Mouse (Mus musculus) cortical plate, adult 2 months (tissue): ENCODE measurements around the gene Spata5. TPM values are rescaled to one million over a fixed set of nuclear protein-coding genes. Genes with fewer than 3 reads are reported as not detected.

Experiments used
- H3K27ac ChIP-seq: fragments of 200-500 bp; 2 replicates; pipeline ENCODE4 v1.5.1; 2012; ENCODE audit warnings: low read length, control low read depth, inconsistent platforms; ENCODE audit not compliant: insufficient read depth
- H3K4me1 ChIP-seq: fragments of 200-500 bp; 2 replicates; pipeline ENCODE4 v1.6.1; 2011; ENCODE audit warnings: low read length; ENCODE audit not compliant: control insufficient read depth, insufficient read depth
- H3K4me3 ChIP-seq: fragments of 200-500 bp; 2 replicates; pipeline ENCODE4 v1.5.1; 2011; ENCODE audit warnings: mild to moderate bottlenecking, low read length, control low read depth; ENCODE audit not compliant: insufficient read depth
- CTCF ChIP-seq: fragments of 200-500 bp; IDR thresholded peaks from 2 replicates; pipeline ENCODE4 v1.5.1; 2011; ENCODE audit warnings: mild to moderate bottlenecking, control low read depth, low read length; ENCODE audit not compliant: insufficient read depth; ENCODE audit errors: extremely low read depth
- POLR2A ChIP-seq: fragments of 200-500 bp; IDR thresholded peaks from 2 replicates; pipeline ENCODE4 v1.6.1; 2011; ENCODE audit warnings: mild to moderate bottlenecking, low read length, control low read depth; ENCODE audit not compliant: insufficient read depth; ENCODE audit errors: extremely low read depth
- polyA plus RNA-seq: library from polyadenylated mRNA; depleted of rRNA; stranded (reverse); fragments of >200 nt; gene quantifications from 2 replicates; pipeline ENCODE4 v1.2.3, GENCODE M21; 2012; rRNA removed

Gene Spata5
- polyA plus RNA-seq, result 6.4 and 6.7 TPM in 2 replicates

GRCm38 (mm10) chr3:37419458-37419991 is at the start of gene Spata5:
Gene Spata5 (plus strand): TSS chr3:37419896.
- Histone ChIP-seq H3K4me3 (peak within 1 kb of the TSS; percentile 47), H3K4me1 (no peaks in the 10 kb centered on the region; the same call in 1 of the 2 replicates), H3K27ac (peak within 1 kb of the TSS; percentile 92)
- TF ChIP-seq CTCF, result no peak
- peak; percentile 95 for TF ChIP-seq POLR2A

GRCm38 (mm10) chr3:37370407-37370806 is 49.3 kb upstream of the Spata5 start:
- H3K4me3 ChIP-seq, result no peak overlapping the region
- H3K4me1 ChIP-seq, result no peaks in the 10 kb centered on the region
- no peak for TF ChIP-seq CTCF
- TF ChIP-seq POLR2A, result no peak
- no peak overlapping the region for H3K27ac ChIP-seq

- H3K27ac ChIP-seq, result no peak overlapping the region
- no peaks in the 10 kb centered on the region for H3K4me1 ChIP-seq
- no peak overlapping the region for H3K4me3 ChIP-seq
- TF ChIP-seq POLR2A (no peak), CTCF (no peak)
Observed at GRCm38 (mm10) chr3:37373712-37374111, 46.0 kb upstream of the Spata5 start.

GRCm38 (mm10) chr3:37377926-37378325 is 41.8 kb upstream of the Spata5 start:
- H3K27ac ChIP-seq, result no peak overlapping the region
- no peak overlapping the region for H3K4me3 ChIP-seq
- H3K4me1 ChIP-seq, result no peaks in the 10 kb centered on the region
- TF ChIP-seq POLR2A (no peak), CTCF (no peak)

GRCm38 (mm10) chr3:37378412-37378811 is 41.3 kb upstream of the Spata5 start:
- Histone ChIP-seq H3K4me1 (no peaks in the 10 kb centered on the region), H3K4me3 (no peak overlapping the region), H3K27ac (no peak overlapping the region)
- no peak for TF ChIP-seq CTCF

GRCm38 (mm10) chr3:37379201-37379600 is 40.5 kb upstream of the Spata5 start:
- TF ChIP-seq POLR2A (no peak), CTCF (no peak)
- Histone ChIP-seq H3K4me1 (no peaks in the 10 kb centered on the region), H3K4me3 (no peak overlapping the region), H3K27ac (no peak overlapping the region)

GRCm38 (mm10) chr3:37379930-37380881 is 39.5 kb upstream of the Spata5 start:
- TF ChIP-seq CTCF (no peak), POLR2A (no peak)
- Histone ChIP-seq H3K4me1 (no peaks in the 10 kb centered on the region), H3K4me3 (no peak overlapping the region), H3K27ac (no peak overlapping the region)

- Histone ChIP-seq H3K4me1 (no peaks in the 10 kb centered on the region), H3K27ac (no peak overlapping the region)
- TF ChIP-seq POLR2A, result no peak
- TF ChIP-seq CTCF, result no peak
Observed at GRCm38 (mm10) chr3:37381457-37381856, 38.2 kb upstream of the Spata5 start.

GRCm38 (mm10) chr3:37383096-37383765 is 36.5 kb upstream of the Spata5 start:
- no peak for TF ChIP-seq CTCF
- TF ChIP-seq POLR2A, result no peak
- H3K27ac ChIP-seq, result no peak overlapping the region
- H3K4me3 ChIP-seq, result no peak overlapping the region
- no peaks in the 10 kb centered on the region for H3K4me1 ChIP-seq

More at GRCm38 (mm10) chr3:37381457-37381856, 38.2 kb upstream of the Spata5 start:
- no peak overlapping the region for H3K4me3 ChIP-seq
